ENCODE assay signal across 21 mouse cellular contexts in the genomic region with DNA sequence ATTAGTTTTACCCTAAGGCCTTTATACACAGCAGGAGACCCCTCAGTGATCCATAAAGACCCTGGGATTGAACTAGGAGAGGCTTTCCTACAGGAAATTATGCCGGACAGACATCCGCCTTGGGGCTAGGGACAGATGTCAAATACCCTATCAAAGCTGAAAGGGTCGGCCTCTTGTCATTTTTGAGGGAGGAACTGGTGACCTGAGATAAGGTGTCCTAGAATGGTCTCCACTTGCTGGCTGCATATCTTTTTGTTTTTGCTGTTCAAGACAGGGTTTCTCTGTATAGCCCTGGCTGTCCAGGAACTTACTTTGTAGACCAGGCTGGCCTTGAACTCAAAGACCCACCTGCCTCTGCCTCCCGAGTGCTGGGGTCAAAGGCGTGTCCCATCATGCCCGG. TPM values are rescaled to one million over a fixed set of nuclear protein-coding genes. Genes with fewer than 3 reads are reported as not detected.
DNase-seq lines count a peak whose midpoint lies in the region; ATAC-seq and TF ChIP-seq lines count a peak whose summit lies in the region.
"Had no signal": no experiment of that assay in that cellular context is flagged by ENCODE, and none has a peak within 500 bp of the region (broad histone marks: within the 10 kb centered on the region; RNA-seq: fewer than 3 reads in every experiment).

No protein-coding gene starts in this region.

- no peaks in the 10 kb centered on the region for H3K9me3 ChIP-seq in liver, embryonic 11.5 days (ENCODE audit: control insufficient read depth, low read length)
- H3K9me3 ChIP-seq in liver, embryonic 14.5 days (ENCODE audit: control insufficient read depth, low read length), result no peaks in the 10 kb centered on the region
- H3K9me3 ChIP-seq in midbrain, embryonic 15.5 days, result no peaks in the 10 kb centered on the region
- H3K9me3 ChIP-seq: embryonic facial prominence, embryonic 15.5 days; forebrain, embryonic 10.5 days; hindbrain, embryonic 15.5 days had no signal

- peak; percentile 71 for ATAC-seq in liver, embryonic 11.5 days (replicated peaks; ENCODE audit: low FRiP score)
- ATAC-seq in liver, embryonic 14.5 days (ENCODE audit: insufficient read depth), result peak; percentile 66
- ATAC-seq in megakaryocyte progenitor cell, adult 5-6 weeks (replicated peaks; ENCODE audit: poor library complexity), result peak; percentile 26; the same call in 1 of the 2 replicates
- ATAC-seq in midbrain, embryonic 15.5 days (replicated peaks), result no peak
- ATAC-seq: forebrain, embryonic 14.5 days had no signal

- TF ChIP-seq EP300 in liver, embryonic 14.5 days (IDR thresholded peaks at IDR 0.05; ENCODE audit: low read depth), result peak; percentile 42

- no peak for DNase-seq in liver, embryonic 11.5 days (ENCODE audit: low spot score)
- no peak for DNase-seq in liver
- DNase-seq in liver, embryonic 14.5 days (ENCODE audit: low read depth in 3 of 3, low spot score in 3 of 3), result peak in 1 of 3 experiments; percentile 28
- no peak for DNase-seq in gastrocnemius, postnatal 25 days
- DNase-seq in thymus, postnatal 36 days, result no peak
- DNase-seq: adrenal gland, adult 2 months; adrenal gland, postnatal 25 days; cerebellum, adult 8-10 months; cerebellum, postnatal 14 days; embryo, embryonic 11 days; gastrocnemius, postnatal 10 days; heart, adult 2 months; heart, postnatal 36 days had no signal

- H3K9ac ChIP-seq in liver, embryonic 11.5 days (ENCODE audit: low read depth, low read length), result no peak overlapping the region
- peak overlapping the region; percentile 40; the same call in 1 of the 2 replicates for H3K9ac ChIP-seq in liver, embryonic 14.5 days (replicated peaks)
- H3K9ac ChIP-seq in midbrain, embryonic 15.5 days, result no peak overlapping the region
- H3K9ac ChIP-seq: embryonic facial prominence, embryonic 15.5 days; heart, embryonic 12.5 days; hindbrain, embryonic 15.5 days had no signal

- no peaks in the 10 kb centered on the region for H3K27me3 ChIP-seq in liver, embryonic 11.5 days (replicated peaks; ENCODE audit: control insufficient read depth, insufficient read depth, low read length)
- no peaks in the 10 kb centered on the region for H3K27me3 ChIP-seq in liver, embryonic 14.5 days (ENCODE audit: control insufficient read depth, insufficient read depth, low read length)
- H3K27me3 ChIP-seq in midbrain, embryonic 15.5 days (replicated peaks), result no peaks in the 10 kb centered on the region
- H3K27me3 ChIP-seq: embryonic facial prominence, embryonic 15.5 days; heart, embryonic 12.5 days; hindbrain, embryonic 15.5 days had no signal

- peaks cover 27% of the 10 kb centered on the region for H3K4me1 ChIP-seq in liver, embryonic 11.5 days (replicated peaks; ENCODE audit: control insufficient read depth, insufficient read depth, low read length)
- H3K4me1 ChIP-seq in liver, embryonic 14.5 days (replicated peaks; ENCODE audit: control insufficient read depth in 2 of 2, insufficient read depth in 2 of 2, low read length in 1 of 2), result peaks cover 20 to 27% of the 10 kb centered on the region in 2 experiments
- no peaks in the 10 kb centered on the region for H3K4me1 ChIP-seq in midbrain, embryonic 15.5 days
- H3K4me1 ChIP-seq: hindbrain, embryonic 15.5 days had no signal

- no peak for TF ChIP-seq CTCF in liver, embryonic 14.5 days (IDR thresholded peaks at IDR 0.05; ENCODE audit: low read depth)

- H3K36me3 ChIP-seq in liver, embryonic 11.5 days (ENCODE audit: control insufficient read depth, insufficient read depth, low read length), result 0 out of 2 replicates have a peak, but pooled peaks cover 9% of the 10 kb centered on the region
- no peaks in the 10 kb centered on the region for H3K36me3 ChIP-seq in liver, embryonic 14.5 days (replicated peaks; ENCODE audit: control insufficient read depth, insufficient read depth, low read depth)
- H3K36me3 ChIP-seq in midbrain, embryonic 15.5 days (replicated peaks), result peaks cover 15% of the 10 kb centered on the region; the same call in 1 of the 2 replicates

- WGBS in liver, embryonic 11.5 days, result 47% methylated on average over 6 of the region's 6 CpGs
- WGBS in liver, embryonic 14.5 days (ENCODE audit: insufficient replicate concordance), result 30% methylated on average over 6 of the region's 6 CpGs
- 94% methylated on average over 6 of the region's 6 CpGs for WGBS in midbrain, embryonic 15.5 days

- H3K4me3 ChIP-seq in liver, embryonic 11.5 days (ENCODE audit: low read depth, low read length), result no peak overlapping the region
- H3K4me3 ChIP-seq in liver, embryonic 14.5 days (ENCODE audit: insufficient read depth in 1 of 2, low read depth in 2 of 2, low read length in 2 of 2), result no peak overlapping the region
- H3K4me3 ChIP-seq in midbrain, embryonic 15.5 days, result no peak overlapping the region
- H3K4me3 ChIP-seq: embryonic facial prominence, embryonic 15.5 days; erythroblast, embryonic 14.5 days; forebrain, embryonic 10.5 days; heart, adult 2 months; heart, embryonic 12.5 days; hindbrain, embryonic 15.5 days had no signal

- peak overlapping the region; percentile 39 for H3K4me2 ChIP-seq in liver, embryonic 11.5 days
- H3K4me2 ChIP-seq in liver, embryonic 14.5 days (ENCODE audit: low read depth), result peak overlapping the region; percentile 36
- H3K4me2 ChIP-seq in midbrain, embryonic 15.5 days, result no peak overlapping the region
- H3K4me2 ChIP-seq: embryonic facial prominence, embryonic 15.5 days; heart, embryonic 12.5 days; hindbrain, embryonic 15.5 days had no signal

- H3K27ac ChIP-seq in liver, embryonic 11.5 days (ENCODE audit: low read depth, low read length), result peak overlapping the region; percentile 11; the same call in 1 of the 2 replicates
- H3K27ac ChIP-seq in liver, embryonic 14.5 days, result peak overlapping the region; percentile 13; the same call in 1 of the 2 replicates
- no peak overlapping the region for H3K27ac ChIP-seq in midbrain, embryonic 15.5 days
- H3K27ac ChIP-seq: embryonic facial prominence, embryonic 15.5 days; forebrain, embryonic 10.5 days; heart, adult 2 months; hindbrain, embryonic 15.5 days had no signal

RNA-seq across cellular contexts. Expression of gene Rangap1, which starts 19.2 kb away (rescaled TPM):
- polyA plus RNA-seq in liver, embryonic 11.5 days (2014; fragmentation: Nextera tagmentation; extraction: Ambion mirVana), result 134 and 139 TPM in 2 replicates
- 41.5 and 50.6 TPM in 2 replicates for polyA plus RNA-seq in liver, embryonic 14.5 days (2012; rRNA removed)
- 57.1 and 61.0 TPM in 2 replicates for polyA plus RNA-seq in liver, embryonic 14.5 days (2014; fragmentation: Nextera tagmentation; extraction: Ambion mirVana)
- total RNA-seq in megakaryocyte progenitor cell, adult 5-6 weeks (2015), result 44.1 and 46.9 TPM in 2 replicates
- 106 and 129 TPM in 2 replicates for total RNA-seq in megakaryocyte progenitor cell, adult 5-6 weeks (2017)
- 10 to 100 TPM; 18.7 to 23.1 TPM for total RNA-seq in gastrocnemius, postnatal 25 days (2021)
- polyA plus RNA-seq in midbrain, embryonic 15.5 days (2015; fragmentation: Nextera tagmentation; extraction: Ambion mirVana), result 162 and 164 TPM in 2 replicates

RNA-seq across cellular contexts. Expression of gene Zc3h7b, which starts 19.7 kb away (rescaled TPM):
- 23.4 and 24.2 TPM in 2 replicates for polyA plus RNA-seq in liver, embryonic 11.5 days (2014; fragmentation: Nextera tagmentation; extraction: Ambion mirVana)
- 5.2 and 5.7 TPM in 2 replicates for polyA plus RNA-seq in liver, embryonic 14.5 days (2012; rRNA removed)
- polyA plus RNA-seq in liver, embryonic 14.5 days (2014; fragmentation: Nextera tagmentation; extraction: Ambion mirVana), result 4.0 and 5.3 TPM in 2 replicates
- 19.3 and 20.5 TPM in 2 replicates for total RNA-seq in megakaryocyte progenitor cell, adult 5-6 weeks (2015)
- 16.0 and 17.8 TPM in 2 replicates for total RNA-seq in megakaryocyte progenitor cell, adult 5-6 weeks (2017)
- 10 to 100 TPM; 29.1 to 29.5 TPM for total RNA-seq in gastrocnemius, postnatal 25 days (2021)
- 59.2 and 59.7 TPM in 2 replicates for polyA plus RNA-seq in midbrain, embryonic 15.5 days (2015; fragmentation: Nextera tagmentation; extraction: Ambion mirVana)

RNA-seq across cellular contexts. Expression of gene Tef, which starts 37.6 kb away (rescaled TPM):
- polyA plus RNA-seq in liver, embryonic 11.5 days (2014; fragmentation: Nextera tagmentation; extraction: Ambion mirVana), result 12.0 and 12.6 TPM in 2 replicates
- polyA plus RNA-seq in liver, embryonic 14.5 days (2012; rRNA removed), result 4.4 and 5.1 TPM in 2 replicates
- polyA plus RNA-seq in liver, embryonic 14.5 days (2014; fragmentation: Nextera tagmentation; extraction: Ambion mirVana), result 2.7 and 5.0 TPM in 2 replicates
- 4.9 and 5.1 TPM in 2 replicates for total RNA-seq in megakaryocyte progenitor cell, adult 5-6 weeks (2015)
- total RNA-seq in megakaryocyte progenitor cell, adult 5-6 weeks (2017), result 10.4 and 11.0 TPM in 2 replicates
- 100 to 1,000 TPM; 113 to 168 TPM for total RNA-seq in gastrocnemius, postnatal 25 days (2021)
- 24.0 and 25.2 TPM in 2 replicates for polyA plus RNA-seq in midbrain, embryonic 15.5 days (2015; fragmentation: Nextera tagmentation; extraction: Ambion mirVana)
